Mouse (Mus musculus) cerebellum, adult 2 months (tissue): ENCODE data around the gene Atxn1. TPM values are rescaled to one million over a fixed set of nuclear protein-coding genes. Genes with fewer than 3 reads are reported as not detected.

Experiments used
- DNase-seq, 2 experiments: peaks; one replicate each; pipeline ENCODE4 v3.0.0; 2021
- H3K27ac ChIP-seq: fragments of 200-500 bp; 2 replicates; pipeline ENCODE4 v1.5.1; 2012; ENCODE audit warnings: low read length, control low read depth, inconsistent platforms; ENCODE audit not compliant: insufficient read depth
- H3K27me3 ChIP-seq: fragments of 200-500 bp; 2 replicates; pipeline ENCODE4 v1.6.1; 2012; ENCODE audit warnings: inconsistent platforms, mild to moderate bottlenecking, low read length, moderate library complexity; ENCODE audit not compliant: control insufficient read depth, insufficient read depth
- H3K4me1 ChIP-seq: fragments of 200-500 bp; 2 replicates; pipeline ENCODE4 v1.6.1; 2011; ENCODE audit warnings: low read length; ENCODE audit not compliant: control insufficient read depth, insufficient read depth
- H3K4me3 ChIP-seq: fragments of 200-500 bp; replicated peaks from 2 replicates; pipeline ENCODE3; 2011; ENCODE audit warnings: mild to moderate bottlenecking, low read depth, low read length, control low read depth; ENCODE audit not compliant: insufficient read depth
- CTCF ChIP-seq: fragments of 200-500 bp; IDR thresholded peaks from 2 replicates; pipeline ENCODE4 v1.5.1; 2011; ENCODE audit warnings: low read depth, mild to moderate bottlenecking, control low read depth, low read length, moderate library complexity, borderline replicate concordance; ENCODE audit not compliant: insufficient read depth
- POLR2A ChIP-seq: fragments of 200-500 bp; IDR thresholded peaks from 2 replicates; pipeline ENCODE4 v1.6.1; 2011; ENCODE audit warnings: low read length, control low read depth, borderline replicate concordance; ENCODE audit not compliant: insufficient read depth
- WGBS: fragments of 180-500 bp; shearing (Covaris S2); methylation state at CpG from one replicate; pipeline ENCODE4 v1.1.7; 2018; 5-methylcytosine and 5-hydroxymethylcytosine counted together
- polyA plus RNA-seq: library from polyadenylated mRNA; depleted of rRNA; stranded (reverse); fragments of >200 nt; gene quantifications from 2 replicates; pipeline ENCODE4 v1.2.3, GENCODE M21; 2012

Atxn1 gene
- polyA plus RNA-seq, 1 experiment = 16.9 TPM

DNA sequence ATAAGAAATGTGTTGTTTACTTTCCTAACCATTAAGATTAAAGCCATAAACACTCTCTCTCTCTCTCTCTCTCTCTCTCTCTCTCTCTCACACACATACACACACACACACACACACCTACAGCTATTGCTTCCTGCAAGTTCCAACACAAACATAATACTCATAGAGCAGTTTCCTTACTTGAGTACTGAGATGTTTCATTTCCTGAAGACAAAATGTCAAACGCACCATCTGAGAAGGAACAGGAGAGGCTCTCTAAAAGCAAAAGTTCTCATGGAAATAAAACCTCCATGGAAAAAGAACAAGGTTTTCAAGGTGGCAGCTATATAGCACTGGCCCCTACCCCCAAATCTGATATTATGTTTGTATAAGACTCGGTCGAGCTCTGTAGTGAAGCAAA is 2.6 kb upstream of the Atxn1 start:
- no peak for DNase-seq
- Histone ChIP-seq H3K27ac (no peak overlapping the region), H3K27me3 (no peaks in the 10 kb centered on the region), H3K4me3 (no peak overlapping the region), H3K4me1 (no peaks in the 10 kb centered on the region; the same call in 1 of the 2 replicates)
- WGBS = 88% methylated on average over 3 of the region's 3 CpGs
- no peak for TF ChIP-seq POLR2A
- no peak for TF ChIP-seq CTCF

DNA sequence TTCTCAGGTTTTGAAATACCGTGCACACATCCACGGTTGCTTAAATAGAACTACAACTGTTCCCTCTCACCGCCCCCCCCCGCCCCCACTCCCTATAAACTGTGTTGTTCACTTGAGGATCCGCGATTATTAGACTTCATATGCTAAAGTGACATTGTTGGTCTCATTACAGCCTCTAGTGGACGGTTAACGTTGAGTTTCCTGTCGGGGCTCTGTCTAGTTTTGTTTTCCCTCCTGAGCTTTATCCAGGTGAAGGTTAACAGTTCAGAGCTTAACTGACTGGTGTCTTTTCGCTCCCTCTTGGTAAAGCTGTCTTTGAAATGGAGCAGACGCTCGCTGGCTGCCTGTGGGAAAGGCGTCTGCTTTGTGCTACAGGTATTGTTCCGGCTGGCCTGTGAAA is 1.8 kb upstream of the Atxn1 start:
- peak in 1 of 2 experiments; percentile 51 for DNase-seq
- H3K4me1 ChIP-seq = no peaks in the 10 kb centered on the region; the same call in 1 of the 2 replicates
- 9% methylated on average over 14 of the region's 14 CpGs for WGBS
- no peak overlapping the region for H3K27ac ChIP-seq
- H3K4me3 ChIP-seq = no peak overlapping the region
- TF ChIP-seq CTCF (peak; percentile 32; the same call in 1 of the 2 replicates), POLR2A (no peak)
- no peaks in the 10 kb centered on the region for H3K27me3 ChIP-seq

DNA sequence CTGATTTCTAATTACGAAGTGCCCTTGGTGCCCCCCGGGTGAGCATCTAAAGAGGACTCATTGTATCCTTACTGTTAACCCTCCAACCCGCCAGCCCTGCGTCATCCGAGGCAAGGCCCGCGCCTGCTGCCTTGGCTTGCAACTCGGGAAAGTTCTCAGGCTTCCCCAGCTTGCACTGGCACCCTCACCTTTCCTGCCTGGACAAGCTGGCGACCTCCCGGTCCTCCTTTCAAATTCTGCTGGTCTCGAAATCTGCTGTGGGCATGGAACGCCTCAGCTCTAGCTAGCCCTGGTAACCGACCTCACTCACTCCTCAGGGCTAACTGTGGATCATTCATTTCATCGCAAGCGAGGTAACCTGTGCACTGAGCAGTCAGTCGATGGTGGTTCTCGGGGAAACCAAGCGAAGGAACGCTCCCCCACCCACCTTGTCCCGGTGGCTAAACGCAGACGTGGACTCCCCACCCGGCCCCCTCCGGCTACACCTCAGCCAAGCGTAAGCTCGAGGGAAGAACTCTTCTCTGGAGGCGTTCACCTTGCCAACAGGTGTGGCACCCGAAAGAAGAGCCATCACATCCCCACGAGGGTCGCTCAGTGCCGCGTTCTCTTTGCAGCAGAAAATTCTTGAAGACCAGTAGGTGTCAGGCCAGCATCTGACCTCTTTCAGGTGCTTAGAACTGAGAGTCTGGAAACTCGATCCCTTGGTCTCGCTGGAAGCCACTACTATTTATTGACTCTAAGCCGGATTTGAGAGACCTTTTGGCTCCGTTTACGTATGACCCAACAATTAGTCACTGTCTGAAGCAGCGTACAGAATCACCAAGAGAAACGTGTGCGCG is 1.0 kb upstream of the Atxn1 start:
- WGBS = under 1% methylated on average over 41 of the region's 41 CpGs

DNA sequence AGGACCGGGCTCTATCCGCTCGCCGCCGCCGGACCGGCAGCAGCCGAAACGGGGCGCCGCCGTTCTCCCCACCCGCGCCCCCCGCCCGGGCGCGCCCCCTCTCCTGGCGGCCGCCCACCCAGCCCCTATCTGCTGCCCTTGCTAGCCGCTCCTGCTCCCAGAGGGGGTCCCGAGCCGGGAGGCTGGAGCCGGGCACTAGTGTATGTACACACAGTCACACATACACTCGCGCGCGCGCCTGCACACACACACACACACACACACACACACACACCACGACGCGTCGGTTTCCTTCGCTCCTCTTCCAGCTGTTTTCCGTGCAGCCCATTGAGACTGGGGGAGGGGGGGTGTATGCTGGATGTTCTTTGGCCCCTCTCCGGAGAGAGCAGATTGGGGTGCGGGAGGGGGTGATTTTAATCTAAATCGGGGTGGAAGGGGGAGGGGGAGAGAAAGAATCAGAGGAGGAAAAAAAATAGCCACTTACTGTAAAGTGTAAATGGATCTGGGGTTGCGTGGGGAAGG is 416 bp downstream of the Atxn1 start:
- H3K4me3 ChIP-seq = peak overlapping the region; percentile 76
- under 1% methylated on average over 38 of the region's 39 CpGs for WGBS
- DNase-seq = peak; percentile 64 to 65

More for the DNA sequence above, 1.0 kb upstream of the Atxn1 start:
- no peak for TF ChIP-seq POLR2A
- TF ChIP-seq CTCF = no peak
- DNase-seq = peak in 1 of 2 experiments; percentile 50
- no peaks in the 10 kb centered on the region; the same call in 1 of the 2 replicates for H3K4me1 ChIP-seq
- H3K27ac ChIP-seq = peak overlapping the region; percentile 77; the same call in 1 of the 2 replicates
- no peaks in the 10 kb centered on the region for H3K27me3 ChIP-seq
- peak overlapping the region; percentile 76 for H3K4me3 ChIP-seq

DNA sequence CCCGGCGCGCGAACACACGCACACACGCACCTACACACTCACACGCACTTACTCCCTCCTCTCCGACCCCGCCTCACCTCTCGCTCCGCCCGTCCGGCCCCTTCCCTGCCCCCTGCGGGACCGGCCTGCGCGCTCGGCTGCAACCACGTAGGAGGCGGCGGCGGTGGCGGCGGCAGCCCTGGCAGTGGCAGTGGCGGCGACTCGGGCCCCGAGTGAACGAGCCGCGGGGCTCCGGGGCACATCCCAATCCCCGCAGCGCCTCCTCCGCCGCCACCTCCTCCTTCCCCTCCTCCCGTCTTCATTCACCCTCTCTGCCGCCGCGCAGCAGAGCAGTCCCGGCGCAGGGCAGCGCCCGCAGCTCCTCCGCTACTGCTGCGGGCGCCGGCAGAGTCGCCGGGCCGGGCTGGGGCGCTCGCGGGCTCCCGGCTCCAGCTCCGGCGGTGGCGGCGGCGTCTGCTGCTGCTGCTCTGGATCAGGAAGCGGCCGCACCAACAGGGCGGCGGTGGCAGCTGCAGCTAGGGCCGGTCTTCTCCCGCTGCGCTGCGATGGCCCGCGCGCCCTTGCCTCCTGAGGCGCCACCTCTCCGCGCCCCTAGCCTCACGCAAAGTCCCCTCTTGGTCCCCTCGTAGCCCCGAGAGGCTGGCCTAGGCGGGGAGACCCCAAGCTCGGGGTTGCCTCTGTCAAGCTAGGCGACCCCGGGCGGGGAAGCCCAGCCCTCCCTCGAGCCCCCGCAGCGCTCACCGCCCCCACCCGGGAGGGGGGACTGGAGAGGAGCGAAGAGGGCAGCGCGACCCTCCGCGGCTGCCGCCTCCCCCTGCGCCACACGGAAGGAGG is 1.1 kb downstream of the Atxn1 start:
- 1% methylated on average over 93 of the region's 95 CpGs for WGBS
- H3K27me3 ChIP-seq = no peaks in the 10 kb centered on the region
- peak; percentile 63 for TF ChIP-seq POLR2A
- TF ChIP-seq CTCF = no peak
- DNase-seq = peak; percentile 88
- H3K4me3 ChIP-seq = peak overlapping the region; percentile 76
- H3K27ac ChIP-seq = peak overlapping the region; percentile 98
- no peaks in the 10 kb centered on the region; the same call in 1 of the 2 replicates for H3K4me1 ChIP-seq

More for the DNA sequence above, 416 bp downstream of the Atxn1 start:
- no peaks in the 10 kb centered on the region; the same call in 1 of the 2 replicates for H3K4me1 ChIP-seq
- no peaks in the 10 kb centered on the region for H3K27me3 ChIP-seq
- no peak for TF ChIP-seq CTCF
- TF ChIP-seq POLR2A = no peak
- peak overlapping the region; percentile 98 for H3K27ac ChIP-seq

DNA sequence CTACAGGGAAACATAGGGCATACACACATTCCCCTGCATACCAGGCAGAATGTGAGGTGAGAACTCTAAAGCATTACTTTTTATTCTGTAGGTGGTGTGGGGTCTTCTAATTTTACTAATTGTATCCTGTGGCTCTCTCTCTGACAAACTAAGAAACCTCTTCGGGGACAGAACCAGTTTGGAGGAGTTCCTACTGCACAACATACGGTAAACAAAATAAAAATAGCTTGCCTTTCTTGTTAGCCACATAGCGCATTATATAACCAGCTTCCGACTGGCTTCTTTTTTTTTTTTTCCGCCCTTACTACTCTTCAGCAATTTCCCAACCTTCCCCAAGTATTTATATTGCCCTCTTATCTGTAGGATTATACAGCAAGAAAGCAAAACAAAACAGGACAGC is 2.0 kb downstream of the Atxn1 start:
- Histone ChIP-seq H3K4me3 (peak overlapping the region; percentile 76), H3K4me1 (no peaks in the 10 kb centered on the region; the same call in 1 of the 2 replicates), H3K27me3 (no peaks in the 10 kb centered on the region), H3K27ac (no peak overlapping the region)
- 1% methylated on average over 5 of the region's 5 CpGs for WGBS
- DNase-seq = peak in 1 of 2 experiments; percentile 66
- no peak for TF ChIP-seq POLR2A
- no peak for TF ChIP-seq CTCF
